Mouse (Mus musculus): ENCODE data around the gene Gm37419. TPM values are rescaled to one million over a fixed set of nuclear protein-coding genes. Genes with fewer than 3 reads are reported as not detected.

Gene Gm37419
- polyA plus RNA-seq, 1 experiment, result not detected

DNA sequence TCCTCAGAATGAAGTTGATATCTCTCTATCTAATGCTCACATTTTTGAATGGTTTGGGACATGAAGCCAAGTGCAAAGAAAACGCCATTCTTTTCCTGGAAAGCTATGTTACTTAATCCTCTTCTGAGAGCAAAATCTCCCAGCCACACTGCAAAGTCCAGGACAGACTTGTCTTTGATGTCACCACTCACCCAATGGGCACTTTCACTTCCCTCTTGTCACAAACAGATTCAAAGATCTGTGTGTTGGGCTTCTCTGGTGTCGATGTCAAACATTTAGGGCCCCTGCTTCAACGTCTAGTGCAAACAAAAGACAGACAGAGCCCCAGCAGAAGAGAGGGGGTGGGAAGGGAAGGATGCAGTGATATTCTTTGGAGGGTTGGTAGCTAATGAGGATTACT, 23.8 kb downstream of the Gm37419 start:
- Histone ChIP-seq H3K4me1 (ENCODE audit: control insufficient read depth, insufficient read depth, low read length) (no peaks in the 10 kb centered on the region), H3K4me3 (ENCODE audit: insufficient read depth, low read length) (no peak overlapping the region), H3K27ac (ENCODE audit: insufficient read depth, low read length) (no peak overlapping the region)
- TF ChIP-seq POLR2A (IDR thresholded peaks at IDR 0.05; ENCODE audit: extremely low read depth, insufficient read depth, low read length) (no peak), CTCF (IDR thresholded peaks at IDR 0.05; ENCODE audit: extremely low read depth, insufficient read depth, low read length) (no peak)

- H3K4me3 ChIP-seq (ENCODE audit: insufficient read depth, low read length), result no peak overlapping the region
- no peak overlapping the region for H3K27ac ChIP-seq (ENCODE audit: insufficient read depth, low read length)
- H3K4me1 ChIP-seq (ENCODE audit: control insufficient read depth, insufficient read depth, low read length), result no peaks in the 10 kb centered on the region
- TF ChIP-seq CTCF (IDR thresholded peaks at IDR 0.05; ENCODE audit: extremely low read depth, insufficient read depth, low read length), result no peak
Measured at GRCm38 (mm10) chr16:24014378-24014777, 26.1 kb downstream of the Gm37419 start.

- TF ChIP-seq CTCF (IDR thresholded peaks at IDR 0.05; ENCODE audit: extremely low read depth, insufficient read depth, low read length), result no peak
- TF ChIP-seq POLR2A (IDR thresholded peaks at IDR 0.05; ENCODE audit: extremely low read depth, insufficient read depth, low read length), result no peak
- H3K4me3 ChIP-seq (ENCODE audit: insufficient read depth, low read length), result no peak overlapping the region
- H3K27ac ChIP-seq (ENCODE audit: insufficient read depth, low read length), result no peak overlapping the region
- no peaks in the 10 kb centered on the region for H3K4me1 ChIP-seq (ENCODE audit: control insufficient read depth, insufficient read depth, low read length)
Measured at GRCm38 (mm10) chr16:24016273-24016672, 28.0 kb downstream of the Gm37419 start.

GRCm38 (mm10) chr16:24016742-24017141, 28.5 kb downstream of the Gm37419 start:
- Histone ChIP-seq H3K4me1 (ENCODE audit: control insufficient read depth, insufficient read depth, low read length) (no peaks in the 10 kb centered on the region), H3K27ac (ENCODE audit: insufficient read depth, low read length) (no peak overlapping the region), H3K4me3 (ENCODE audit: insufficient read depth, low read length) (no peak overlapping the region)
- no peak for TF ChIP-seq POLR2A (IDR thresholded peaks at IDR 0.05; ENCODE audit: extremely low read depth, insufficient read depth, low read length)
- TF ChIP-seq CTCF (IDR thresholded peaks at IDR 0.05; ENCODE audit: extremely low read depth, insufficient read depth, low read length), result no peak

DNA sequence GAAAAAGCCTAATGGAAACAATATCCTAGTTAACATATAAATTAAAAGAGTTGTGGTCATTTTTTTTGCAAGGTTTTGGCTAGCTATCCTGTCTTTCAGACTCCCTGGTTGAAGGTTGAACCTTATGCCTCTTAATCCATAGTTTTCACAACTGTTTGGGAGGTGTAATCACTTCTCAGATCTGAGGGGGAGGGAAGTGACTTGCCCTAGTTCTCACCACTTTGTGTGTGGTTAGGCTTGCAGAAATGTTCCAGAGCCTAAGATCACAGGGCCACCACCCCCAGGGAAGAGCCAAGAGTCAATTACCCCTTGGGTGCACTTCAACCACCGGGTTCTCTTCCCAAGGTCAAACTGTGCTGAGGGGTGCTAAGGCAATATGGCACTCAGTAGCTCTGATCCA, 33.4 kb downstream of the Gm37419 start:
- Histone ChIP-seq H3K4me1 (ENCODE audit: control insufficient read depth, insufficient read depth, low read length) (no peaks in the 10 kb centered on the region), H3K4me3 (ENCODE audit: insufficient read depth, low read length) (no peak overlapping the region), H3K27ac (ENCODE audit: insufficient read depth, low read length) (no peak overlapping the region)
- TF ChIP-seq POLR2A (IDR thresholded peaks at IDR 0.05; ENCODE audit: extremely low read depth, insufficient read depth, low read length) (no peak), CTCF (IDR thresholded peaks at IDR 0.05; ENCODE audit: extremely low read depth, insufficient read depth, low read length) (no peak)

DNA sequence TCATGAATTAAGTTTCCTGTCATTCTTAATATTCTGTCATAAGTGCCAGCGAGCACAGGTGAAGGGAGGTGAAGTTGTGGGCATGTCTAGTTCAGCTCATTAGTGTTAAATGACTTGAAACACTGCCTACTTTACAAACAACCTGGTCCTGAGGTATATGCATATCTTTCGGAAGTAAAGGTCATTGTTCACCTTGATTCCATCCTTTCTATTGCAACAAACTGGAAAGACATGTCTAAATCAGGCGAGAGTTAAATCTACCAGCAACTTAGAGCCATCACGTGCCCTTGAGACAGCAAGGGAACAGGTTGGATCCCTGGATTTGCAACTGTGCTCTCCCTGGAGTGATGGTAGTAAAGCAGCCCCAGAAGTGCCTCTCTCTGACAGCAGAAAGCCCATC, 34.3 kb downstream of the Gm37419 start:
- TF ChIP-seq CTCF (IDR thresholded peaks at IDR 0.05; ENCODE audit: extremely low read depth, insufficient read depth, low read length), result no peak
- TF ChIP-seq POLR2A (IDR thresholded peaks at IDR 0.05; ENCODE audit: extremely low read depth, insufficient read depth, low read length), result no peak
- Histone ChIP-seq H3K4me3 (ENCODE audit: insufficient read depth, low read length) (no peak overlapping the region), H3K27ac (ENCODE audit: insufficient read depth, low read length) (no peak overlapping the region), H3K4me1 (ENCODE audit: control insufficient read depth, insufficient read depth, low read length) (no peaks in the 10 kb centered on the region)

DNA sequence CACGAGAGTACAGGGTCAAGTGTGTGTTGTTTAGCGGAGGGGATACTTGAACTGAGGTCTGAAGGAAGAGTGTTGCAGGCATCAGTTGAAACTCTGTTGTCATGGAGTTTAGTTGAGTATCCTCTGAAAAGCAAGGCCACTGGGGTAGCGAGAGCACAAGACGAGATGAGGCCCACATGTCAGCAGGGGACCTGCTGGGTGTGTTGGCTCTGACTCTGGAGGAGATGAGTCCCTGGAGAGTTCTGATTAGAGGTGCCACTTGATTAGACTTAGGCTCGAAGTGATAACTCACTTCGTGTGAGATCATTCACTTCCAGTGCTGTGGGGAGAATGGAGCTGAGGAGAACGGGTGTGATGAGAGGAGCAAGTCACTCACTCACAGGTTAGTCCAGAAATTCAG, 37.2 kb downstream of the Gm37419 start:
- H3K4me3 ChIP-seq (ENCODE audit: insufficient read depth, low read length), result no peak overlapping the region
- TF ChIP-seq CTCF (IDR thresholded peaks at IDR 0.05; ENCODE audit: extremely low read depth, insufficient read depth, low read length) (no peak), POLR2A (IDR thresholded peaks at IDR 0.05; ENCODE audit: extremely low read depth, insufficient read depth, low read length) (no peak)
- H3K27ac ChIP-seq (ENCODE audit: insufficient read depth, low read length), result no peak overlapping the region
- H3K4me1 ChIP-seq (ENCODE audit: control insufficient read depth, insufficient read depth, low read length), result no peaks in the 10 kb centered on the region

- H3K4me1 ChIP-seq (ENCODE audit: control insufficient read depth, insufficient read depth, low read length), result no peaks in the 10 kb centered on the region
- no peak overlapping the region for H3K27ac ChIP-seq (ENCODE audit: insufficient read depth, low read length)
- TF ChIP-seq CTCF (IDR thresholded peaks at IDR 0.05; ENCODE audit: extremely low read depth, insufficient read depth, low read length), result no peak
- no peak for TF ChIP-seq POLR2A (IDR thresholded peaks at IDR 0.05; ENCODE audit: extremely low read depth, insufficient read depth, low read length)
- H3K4me3 ChIP-seq (ENCODE audit: insufficient read depth, low read length), result no peak overlapping the region
Measured at GRCm38 (mm10) chr16:24029965-24030672, 41.8 kb downstream of the Gm37419 start.

- Histone ChIP-seq H3K4me1 (ENCODE audit: control insufficient read depth, insufficient read depth, low read length) (no peaks in the 10 kb centered on the region), H3K27ac (ENCODE audit: insufficient read depth, low read length) (no peak overlapping the region), H3K4me3 (ENCODE audit: insufficient read depth, low read length) (no peak overlapping the region)
- TF ChIP-seq POLR2A (IDR thresholded peaks at IDR 0.05; ENCODE audit: extremely low read depth, insufficient read depth, low read length), result no peak
- TF ChIP-seq CTCF (IDR thresholded peaks at IDR 0.05; ENCODE audit: extremely low read depth, insufficient read depth, low read length), result no peak
Measured at GRCm38 (mm10) chr16:24033259-24033658, 45.0 kb downstream of the Gm37419 start.

DNA sequence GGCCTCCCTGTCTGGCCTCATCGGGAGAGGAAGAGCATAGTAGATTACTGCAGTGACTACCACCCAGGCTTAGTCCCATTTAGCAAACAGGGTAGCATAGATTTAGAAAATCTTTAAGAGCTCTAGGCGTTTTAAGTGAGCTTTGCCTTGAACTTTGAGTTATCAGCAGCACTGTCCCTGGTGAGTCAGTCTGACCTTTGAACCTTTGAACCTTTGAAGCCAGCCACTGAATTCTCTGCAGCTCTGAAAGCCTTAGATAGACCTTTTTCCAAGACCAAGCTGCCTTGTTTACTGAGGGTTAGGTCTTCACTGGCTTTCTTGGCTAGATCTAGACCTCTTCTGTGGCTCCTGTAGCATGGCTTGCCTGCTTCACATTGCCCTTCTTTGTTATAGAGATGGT, 46.2 kb downstream of the Gm37419 start:
- Histone ChIP-seq H3K27ac (ENCODE audit: insufficient read depth, low read length) (no peak overlapping the region), H3K4me1 (ENCODE audit: control insufficient read depth, insufficient read depth, low read length) (no peaks in the 10 kb centered on the region), H3K4me3 (ENCODE audit: insufficient read depth, low read length) (no peak overlapping the region)
- TF ChIP-seq POLR2A (IDR thresholded peaks at IDR 0.05; ENCODE audit: extremely low read depth, insufficient read depth, low read length) (no peak), CTCF (IDR thresholded peaks at IDR 0.05; ENCODE audit: extremely low read depth, insufficient read depth, low read length) (no peak)

All from cortical plate, adult 2 months (tissue).